Mouse (Mus musculus) bone marrow, adult 2 months (tissue): Measurements from ENCODE around the gene Klf16.

ENCODE experiments used
- CTCF ChIP-seq: fragments of 200-500 bp; IDR thresholded peaks from 2 replicates; pipeline ENCODE4 v1.5.1; 2011; ENCODE audit warnings: low read length, control low read depth; ENCODE audit not compliant: control insufficient read depth, insufficient read depth
- POLR2A ChIP-seq: fragments of 200-500 bp; IDR thresholded peaks from 2 replicates; pipeline ENCODE4 v1.6.1; 2011; ENCODE audit warnings: low read depth, mild to moderate bottlenecking, control low read depth, low read length, borderline replicate concordance; ENCODE audit not compliant: control insufficient read depth

GRCm38 (mm10) chr10:80604988-80605387 is 27.9 kb upstream of the Klf16 start:
- TF ChIP-seq POLR2A (no peak), CTCF (no peak)
